Mouse (Mus musculus) CD4-positive, CD25-positive, alpha-beta regulatory T cell (primary cell): ENCODE measurements around the gene Abcc10. TPM values are rescaled to one million over a fixed set of nuclear protein-coding genes. Genes with fewer than 3 reads are reported as not detected.

Experiments used
- polyA plus RNA-seq: library from polyadenylated mRNA; unstranded; fragments of 100-300 nt; shearing (Covaris generic); gene quantifications from one replicate; pipeline ENCODE4 v1.2.1, GENCODE M21; 2017

The Abcc10 gene
- polyA plus RNA-seq: 7.8 TPM

DNA sequence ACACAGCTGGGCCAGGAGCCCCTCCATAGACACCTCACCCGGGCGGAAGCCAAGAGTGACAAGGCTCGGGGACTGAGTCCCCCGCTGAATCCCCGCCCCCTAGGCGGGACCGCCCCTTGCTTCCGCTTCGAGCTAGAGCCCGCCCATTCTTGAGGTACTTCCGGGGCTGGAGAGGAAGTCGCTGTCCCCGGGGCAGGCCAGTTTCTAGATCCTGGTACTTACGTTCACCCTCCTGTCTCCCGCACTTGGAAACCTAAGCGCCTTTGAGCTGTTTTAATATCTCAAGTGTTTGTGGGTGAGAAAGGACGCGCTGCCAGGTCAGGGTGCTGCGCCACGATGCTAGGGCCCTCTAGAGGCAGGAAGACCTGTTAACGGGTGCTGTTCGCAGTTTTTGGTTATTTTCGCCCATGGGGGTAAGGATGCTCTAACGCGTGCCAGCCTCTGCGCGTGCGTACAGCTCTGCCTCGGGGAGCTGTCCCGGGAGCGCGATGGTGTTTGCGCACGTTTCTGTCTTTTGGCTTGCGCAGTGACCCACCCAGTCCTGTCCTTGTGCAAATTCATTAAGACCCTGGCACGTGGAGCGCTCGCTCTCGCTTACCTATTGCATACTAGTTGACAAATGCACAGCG lies at the start of gene Abcc10:
TSS of gene Abcc10 (minus strand) at position 447 of the 629 bp plus-strand sequence.

DNA sequence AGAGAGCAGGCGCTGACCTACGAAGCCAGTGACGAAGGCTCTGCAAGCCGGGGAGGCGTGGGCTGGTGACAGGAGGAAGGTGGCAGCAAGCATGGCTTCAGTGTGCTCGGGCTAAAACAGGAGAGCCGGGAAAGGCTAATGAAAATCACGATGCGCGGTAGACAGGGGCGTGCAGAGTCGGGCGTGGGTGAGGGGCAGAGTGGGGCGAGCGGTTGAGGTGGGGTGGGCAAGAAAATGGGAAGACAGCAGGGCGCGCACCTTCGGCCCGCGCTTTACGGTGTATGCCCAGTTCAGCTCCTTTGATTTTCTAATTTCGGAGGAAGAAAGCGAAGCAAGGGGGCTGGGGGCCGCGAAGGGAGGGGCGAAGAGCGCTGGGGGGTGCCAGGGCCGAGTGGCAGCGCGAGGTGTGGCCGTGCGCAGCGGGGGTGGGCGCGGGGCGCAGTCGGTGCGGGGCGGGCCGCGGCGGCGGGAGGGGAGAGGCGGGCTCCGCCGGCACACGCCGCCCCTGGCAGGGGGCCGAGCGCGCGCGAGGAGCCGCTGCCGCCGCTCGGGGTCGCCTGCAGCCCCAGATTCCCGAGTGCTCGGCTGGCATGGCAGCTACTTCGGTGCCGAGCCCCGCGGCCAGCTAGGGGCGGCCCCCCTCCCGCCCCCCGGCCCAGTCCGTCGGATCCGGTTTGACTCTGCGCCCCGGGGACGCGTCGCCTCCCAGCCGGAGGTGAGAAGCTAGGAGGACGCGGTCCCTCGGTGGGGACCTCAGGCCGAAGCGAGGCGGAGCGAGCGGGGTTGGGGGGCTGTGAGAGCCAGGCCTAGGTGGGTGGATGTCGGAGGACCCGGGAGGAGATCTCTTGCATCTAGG lies 30.6 kb downstream of the Abcc10 start, which contains the start of gene Dlk2:
TSS of gene Dlk2 (plus strand) at position 58 of the 856 bp plus-strand sequence.

DNA sequence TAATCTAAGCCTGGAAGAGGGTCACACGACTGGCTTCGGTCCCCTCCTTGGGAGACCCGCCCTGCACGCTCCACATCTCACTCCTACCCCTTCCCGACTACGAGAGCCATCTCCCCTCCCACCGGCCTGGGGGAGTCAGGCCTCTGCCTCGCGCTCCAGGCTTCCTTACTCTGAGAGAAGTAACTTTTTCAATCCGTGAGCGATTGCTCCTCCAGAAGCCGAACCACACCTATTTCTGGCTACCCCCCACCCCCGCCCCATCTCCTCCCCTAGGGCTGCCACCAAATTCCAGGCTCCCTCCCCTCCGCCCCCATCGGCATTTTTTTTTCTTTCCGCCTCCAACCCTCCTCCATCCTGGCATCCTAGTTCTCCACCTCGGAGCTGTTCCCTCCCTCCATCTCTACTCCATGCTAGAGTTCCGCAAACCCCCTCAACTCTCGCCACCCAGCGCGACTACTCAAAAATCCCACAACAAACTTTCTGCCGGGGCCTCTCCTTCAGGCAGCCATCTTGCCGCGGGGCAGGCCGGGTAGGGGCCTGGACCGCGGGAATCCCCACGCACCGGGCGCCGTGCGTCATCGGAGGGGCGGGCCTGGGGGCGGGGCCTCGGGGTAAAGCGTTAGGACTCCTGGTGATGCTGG lies 45.5 kb downstream of the Abcc10 start, which contains the start of gene Tjap1:
TSS of gene Tjap1 (minus strand) at position 544 of the 641 bp plus-strand sequence.

DNA sequence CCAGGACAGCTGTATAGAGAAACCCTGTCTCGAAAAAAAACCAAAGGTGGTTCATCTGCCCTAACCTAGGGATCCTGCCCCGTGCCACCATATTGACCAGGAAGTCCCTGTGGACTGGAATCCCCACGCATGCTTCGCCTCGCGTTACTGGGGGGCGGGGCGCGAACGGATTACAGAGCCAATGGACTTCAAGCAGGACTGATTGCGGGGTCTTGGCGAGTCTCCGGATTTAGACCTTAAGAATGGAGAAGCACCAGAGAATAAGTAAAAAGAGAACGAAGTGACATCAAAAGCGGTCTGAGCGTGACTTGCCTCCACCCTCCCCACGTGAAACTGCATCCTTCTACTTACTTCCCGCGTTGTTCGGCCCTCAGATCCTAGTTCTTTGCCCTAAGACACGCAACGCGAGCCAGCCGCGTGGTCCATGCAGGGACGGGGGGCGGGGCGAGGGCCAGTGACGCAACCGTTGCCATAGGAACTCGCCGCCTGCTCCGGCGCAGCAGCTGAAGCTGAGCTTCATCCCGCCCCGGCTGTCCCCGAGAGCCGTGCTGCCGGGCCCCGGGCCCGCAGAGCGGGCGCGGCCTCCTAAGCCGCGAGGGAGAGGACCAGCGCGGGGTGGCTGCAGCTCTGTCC lies 74.6 kb downstream of the Abcc10 start, which contains the start of gene Lrrc73:
TSS of gene Lrrc73 (plus strand) at position 80 of the 633 bp plus-strand sequence.

Other genes starting within 250 kb of the Abcc10 start
- 93.8 TPM for gene Mrps18a, start 217.4 kb downstream of the Abcc10 start, polyA plus RNA-seq
- gene Rsph9, start 184.1 kb downstream of the Abcc10 start, polyA plus RNA-seq: 1.3 TPM
- 46.1 TPM for gene Mad2l1bp, start 174.8 kb downstream of the Abcc10 start, polyA plus RNA-seq
- 81.2 TPM for gene Gtpbp2, start 167.3 kb downstream of the Abcc10 start, polyA plus RNA-seq
- gene Polh, start 125.7 kb downstream of the Abcc10 start, polyA plus RNA-seq: 5.2 TPM
- gene Xpo5, start 125.6 kb downstream of the Abcc10 start, polyA plus RNA-seq: 36.5 TPM
- gene Polr1c, start 80.3 kb downstream of the Abcc10 start, polyA plus RNA-seq: 54.0 TPM
- gene Yipf3, start 80.3 kb downstream of the Abcc10 start, polyA plus RNA-seq: 179 TPM
- not detected for gene Lrrc73, start 74.8 kb downstream of the Abcc10 start, polyA plus RNA-seq
- 29.7 TPM for gene Tjap1, start 45.3 kb downstream of the Abcc10 start, polyA plus RNA-seq
- not detected for gene Dlk2, start 30.9 kb downstream of the Abcc10 start, polyA plus RNA-seq
- gene Zfp318, start 55.4 kb upstream of the Abcc10 start, polyA plus RNA-seq: 10.8 TPM
- gene Crip3, start 100.6 kb upstream of the Abcc10 start, polyA plus RNA-seq: not detected
- gene Slc22a7, start 110.1 kb upstream of the Abcc10 start, polyA plus RNA-seq: not detected
- gene Ttbk1, start 159.3 kb upstream of the Abcc10 start, polyA plus RNA-seq: 0.14 TPM
- gene Dnph1, start 168.4 kb upstream of the Abcc10 start, polyA plus RNA-seq: 5.4 TPM
- gene Cul9, start 218.0 kb upstream of the Abcc10 start, polyA plus RNA-seq: 6.2 TPM
- 41.4 TPM for gene Srf, start 227.8 kb upstream of the Abcc10 start, polyA plus RNA-seq